Mouse (Mus musculus) frontal cortex, postnatal 36 days (tissue): ENCODE data around the gene Whrn.

Source experiments
- DNase-seq, 2 experiments: peaks; one replicate each; pipeline ENCODE4 v3.0.0; 2022; ENCODE audit warnings: low spot score in 2 of 2

Gene Whrn

GRCm38 (mm10) chr4:63383474-63383873, 112.3 kb downstream of the Whrn start:
- DNase-seq: no peak

- no peak for DNase-seq
Observed at GRCm38 (mm10) chr4:63382676-63383369, 113.0 kb downstream of the Whrn start.

- DNase-seq: no peak
Observed at GRCm38 (mm10) chr4:63377483-63377882, 118.3 kb downstream of the Whrn start.

GRCm38 (mm10) chr4:63375367-63375766, 120.4 kb downstream of the Whrn start:
- DNase-seq: no peak

- DNase-seq: no peak
Observed at GRCm38 (mm10) chr4:63374331-63374730, 121.5 kb downstream of the Whrn start.

DNA sequence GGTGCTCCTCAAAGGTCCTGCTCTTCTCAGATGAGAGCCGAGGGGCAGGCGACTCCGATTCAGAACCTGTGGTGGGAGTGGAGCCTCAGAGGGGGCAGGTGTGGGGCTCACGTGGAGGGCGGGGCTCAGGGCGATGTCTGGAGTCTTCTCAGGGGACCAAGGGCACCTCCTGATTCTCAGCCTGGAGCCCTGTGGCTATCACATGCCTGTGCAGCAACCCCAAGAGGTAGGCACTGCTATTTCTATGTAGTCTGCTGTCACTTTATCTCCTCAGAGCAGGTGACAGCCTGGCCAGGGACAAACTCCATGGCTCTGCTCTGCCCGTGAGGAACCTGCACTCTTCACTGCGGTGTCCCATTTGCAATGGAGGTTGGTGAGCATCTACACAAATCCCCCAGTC, 122.4 kb downstream of the Whrn start:
- no peak for DNase-seq

DNA sequence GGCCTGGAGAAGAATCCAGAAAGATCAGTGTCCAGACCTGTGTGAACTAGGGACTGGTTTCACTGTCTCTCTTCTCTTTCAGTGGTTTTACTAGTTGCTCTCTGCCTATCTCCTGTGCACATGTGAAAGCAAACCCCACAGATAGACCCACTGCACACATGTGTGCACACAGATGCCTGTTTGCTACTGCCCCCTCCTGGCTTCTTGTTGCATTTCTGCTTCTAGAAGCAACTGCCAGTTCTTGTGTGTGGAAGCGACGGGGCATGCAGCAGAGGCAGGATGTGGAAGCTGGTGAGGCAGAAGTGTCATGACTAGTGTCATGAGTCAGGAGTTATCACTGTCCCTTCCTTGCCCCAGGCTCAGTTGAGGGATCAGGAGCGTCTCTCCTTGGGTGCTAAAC, 123.9 kb downstream of the Whrn start:
- peak in 1 of 2 experiments; percentile 26 for DNase-seq

- no peak for DNase-seq
Observed at GRCm38 (mm10) chr4:63370897-63371296, 124.9 kb downstream of the Whrn start.

DNA sequence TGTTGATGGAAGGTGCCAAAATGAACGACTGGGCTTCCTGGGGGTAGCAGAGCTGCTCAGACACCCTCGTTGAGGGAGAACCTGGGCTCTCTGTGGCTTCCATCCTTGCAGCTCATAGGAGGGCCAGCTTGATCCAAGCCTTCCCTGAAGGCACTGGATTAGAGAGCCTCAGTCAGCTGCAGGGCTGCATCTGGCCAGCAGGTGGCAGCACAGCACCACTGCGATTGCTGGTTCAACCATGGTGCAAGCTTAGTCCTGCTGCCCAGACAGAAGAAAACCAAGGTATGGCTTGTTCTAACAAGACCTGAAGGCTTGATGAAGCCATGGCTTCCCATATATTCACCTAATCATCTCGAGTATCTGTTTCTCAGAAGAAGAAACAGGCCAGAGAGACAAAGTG, 127.2 kb downstream of the Whrn start:
- DNase-seq: peak; percentile 89 to 95
